Mouse (Mus musculus) brain, embryonic 14.5 days (tissue): ENCODE results near the gene Emc1.
"Not testable (repeated sequence)": the region's sequence is repeated elsewhere in the genome, so short reads cannot be mapped to it uniquely, and the experiment has no call there.

Source experiments
- CTCF ChIP-seq: fragments of 200-500 bp; IDR thresholded peaks from 2 replicates; pipeline ENCODE4 v1.5.1; 2012; ENCODE audit warnings: inconsistent platforms, mild to moderate bottlenecking, moderate library complexity, borderline replicate concordance; ENCODE audit not compliant: insufficient read depth, insufficient read length; ENCODE audit errors: extremely low read depth
- POLR2A ChIP-seq: fragments of 200-500 bp; IDR thresholded peaks from 2 replicates; pipeline ENCODE4 v1.6.1; 2012; ENCODE audit warnings: mild to moderate bottlenecking, inconsistent platforms, borderline replicate concordance; ENCODE audit not compliant: poor library complexity, insufficient read depth, insufficient read length, severe bottlenecking; ENCODE audit errors: extremely low read depth

GRCm38 (mm10) chr4:139385841-139386240 lies 33.5 kb downstream of the Emc1 start:
- TF ChIP-seq POLR2A, CTCF: not testable (repeated sequence)
